In the genomic region with DNA sequence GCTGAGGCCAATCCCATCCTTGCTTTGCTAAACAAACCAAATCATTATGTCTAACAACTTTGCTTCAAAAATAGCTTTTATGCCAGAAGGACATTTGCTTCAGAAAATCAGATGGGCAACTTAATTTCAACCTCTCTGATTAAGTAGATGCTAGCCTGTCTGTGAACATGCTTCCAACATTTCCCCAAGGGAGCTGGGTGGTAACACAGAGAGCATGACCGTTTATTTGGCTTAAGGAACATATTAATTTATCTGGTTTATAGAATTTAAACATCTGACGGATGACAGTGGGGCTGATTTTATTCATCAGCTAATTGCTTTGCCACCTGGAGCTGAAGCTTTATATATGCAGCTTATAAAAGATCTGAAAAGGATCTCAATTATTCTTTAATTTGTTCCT, we compare ENCODE assay signal across 16 mouse cellular contexts.
"Had no signal": no experiment of that assay in that cellular context is flagged by ENCODE, and none has a peak within 500 bp of the region (broad histone marks: within the 10 kb centered on the region; RNA-seq: fewer than 3 reads in every experiment).

No protein-coding gene starts in this region.

- H3K4me1 ChIP-seq: limb, embryonic 10.5 days; limb, embryonic 13.5 days; liver, embryonic 12.5 days; liver, embryonic 15.5 days had no signal

- H3K27me3 ChIP-seq: limb, embryonic 13.5 days; liver, embryonic 12.5 days; liver, embryonic 15.5 days had no signal

- H3K9me3 ChIP-seq: limb, embryonic 10.5 days; liver, embryonic 12.5 days; liver, embryonic 15.5 days had no signal

- H3K27ac ChIP-seq: kidney, postnatal 0 days; layer of hippocampus, adult 2 months; limb, embryonic 10.5 days; limb, embryonic 13.5 days; liver, embryonic 12.5 days; liver, embryonic 15.5 days; macrophage had no signal

- H3K4me3 ChIP-seq: layer of hippocampus, adult 2 months; limb, embryonic 10.5 days; limb, embryonic 13.5 days; liver, embryonic 12.5 days; liver, embryonic 15.5 days had no signal

- H3K36me3 ChIP-seq: limb, embryonic 10.5 days; limb, embryonic 13.5 days; liver, embryonic 12.5 days; liver, embryonic 15.5 days had no signal

- DNase-seq: kidney, adult 2 months; kidney, postnatal 25 days; layer of hippocampus, adult 9-11 months; liver; lung, adult 18-20 months; lung, postnatal 14 days; thymus, adult 18-20 months; thymus, postnatal 36 days had no signal

- ATAC-seq: intestine, postnatal 0 days; liver, embryonic 12.5 days had no signal

- H3K4me2 ChIP-seq: limb, embryonic 13.5 days; liver, embryonic 12.5 days; liver, embryonic 15.5 days had no signal

- H3K9ac ChIP-seq: limb, embryonic 13.5 days; liver, embryonic 12.5 days; liver, embryonic 15.5 days had no signal
